24 mouse cellular contexts compared by ENCODE assay signal in genomic region chr6:99301923-99302322, GRCm38 (mm10).
A peak's percentile ranks its signal among the peaks of the same experiment; 100 is the strongest.
DNase-seq lines count a peak whose midpoint lies in the region; ATAC-seq and TF ChIP-seq lines count a peak whose summit lies in the region.
"Had no signal": no experiment of that assay in that cellular context is flagged by ENCODE, and none has a peak within 500 bp of the region (broad histone marks: within the 10 kb centered on the region; RNA-seq: fewer than 3 reads in every experiment).

No protein-coding gene starts in this region.

- peaks cover 13% of the 10 kb centered on the region for H3K4me1 ChIP-seq in heart, embryonic 10.5 days
- no peaks in the 10 kb centered on the region; the same call in 1 of the 2 replicates for H3K4me1 ChIP-seq in liver, postnatal 0 days (ENCODE audit: insufficient read depth)
- no peaks in the 10 kb centered on the region for H3K4me1 ChIP-seq in liver, embryonic 11.5 days (replicated peaks; ENCODE audit: control insufficient read depth, insufficient read depth, low read length)
- H3K4me1 ChIP-seq: forebrain, embryonic 13.5 days had no signal

- H3K4me3 ChIP-seq in heart, embryonic 10.5 days, result no peak overlapping the region
- no peak overlapping the region for H3K4me3 ChIP-seq in liver, postnatal 0 days (ENCODE audit: low read depth, low read length)
- H3K4me3 ChIP-seq in liver, embryonic 11.5 days (ENCODE audit: low read depth, low read length), result no peak overlapping the region
- H3K4me3 ChIP-seq: forebrain, embryonic 10.5 days; forebrain, embryonic 13.5 days; gastrocnemius, adult 2 months; heart, embryonic 13.5 days; hindbrain, embryonic 10.5 days had no signal

- intact Hi-C loops in heart, postnatal 36 days (cut with DNase I), result loop anchor here (2.0 kb wide), 1 partner anchor 35 kb away; no protein-coding TSS in a partner anchor

- 70% methylated on average over 8 of the region's 8 CpGs for WGBS in heart, embryonic 10.5 days
- 70% methylated on average over 8 of the region's 8 CpGs for WGBS in liver, postnatal 0 days (ENCODE audit: insufficient replicate concordance)
- 81% methylated on average over 8 of the region's 8 CpGs for WGBS in liver, embryonic 11.5 days

- no peak for TF ChIP-seq EP300 in liver, postnatal 0 days (IDR thresholded peaks at IDR 0.05; ENCODE audit: low read depth)

- DNase-seq in heart, embryonic 10.5 days (ENCODE audit: low spot score), result no peak
- DNase-seq in heart, postnatal 36 days, result no peak
- DNase-seq in liver, postnatal 0 days, result no peak
- no peak for DNase-seq in liver, embryonic 11.5 days (ENCODE audit: low spot score)
- DNase-seq in induced T-regulatory cell, adult 2 months (ENCODE audit: low read depth), result peak; percentile 15
- peak; percentile 30 for DNase-seq in yolk sac, embryonic 10.5 days (ENCODE audit: low spot score)
- DNase-seq: adrenal gland, postnatal 10 days; adrenal gland, postnatal 36 days; cerebellum, adult 18-20 months; cerebellum, adult 9-10 months; cerebellum, postnatal 14 days; forebrain, postnatal 0 days; gastrocnemius, adult 2 months; gastrocnemius, postnatal 14 days; heart, adult 18-20 months had no signal

- ATAC-seq in liver, postnatal 0 days, result no peak
- no peak for ATAC-seq in liver, embryonic 11.5 days (replicated peaks; ENCODE audit: low FRiP score)
- ATAC-seq: forebrain, embryonic 13.5 days; forebrain, postnatal 0 days; hindbrain, postnatal 0 days; Patski had no signal

- no peaks in the 10 kb centered on the region for H3K9me3 ChIP-seq in heart, embryonic 10.5 days
- no peaks in the 10 kb centered on the region for H3K9me3 ChIP-seq in liver, postnatal 0 days (ENCODE audit: low read length)
- no peaks in the 10 kb centered on the region for H3K9me3 ChIP-seq in liver, embryonic 11.5 days (ENCODE audit: control insufficient read depth, low read length)
- H3K9me3 ChIP-seq: forebrain, embryonic 10.5 days; forebrain, embryonic 13.5 days; G1E; heart, embryonic 13.5 days; hindbrain, embryonic 10.5 days had no signal

- H3K4me2 ChIP-seq in liver, postnatal 0 days (ENCODE audit: low read depth, low read length), result no peak overlapping the region
- no peak overlapping the region for H3K4me2 ChIP-seq in liver, embryonic 11.5 days
- H3K4me2 ChIP-seq: forebrain, embryonic 13.5 days; heart, embryonic 13.5 days; hindbrain, embryonic 14.5 days had no signal

- no peaks in the 10 kb centered on the region for H3K27me3 ChIP-seq in heart, embryonic 10.5 days (ENCODE audit: insufficient read depth, poor library complexity, severe bottlenecking)
- H3K27me3 ChIP-seq in liver, postnatal 0 days (ENCODE audit: insufficient read depth, low read length), result no peaks in the 10 kb centered on the region
- no peaks in the 10 kb centered on the region for H3K27me3 ChIP-seq in liver, embryonic 11.5 days (replicated peaks; ENCODE audit: control insufficient read depth, insufficient read depth, low read length)
- H3K27me3 ChIP-seq: CH12.LX; forebrain, embryonic 13.5 days; heart, embryonic 13.5 days; Patski had no signal

- no peak for TF ChIP-seq CTCF in liver, postnatal 0 days (IDR thresholded peaks at IDR 0.05; ENCODE audit: low read depth)

- H3K36me3 ChIP-seq in heart, embryonic 10.5 days, result no peaks in the 10 kb centered on the region
- H3K36me3 ChIP-seq in liver, postnatal 0 days (replicated peaks; ENCODE audit: insufficient read depth, low read length), result no peaks in the 10 kb centered on the region
- H3K36me3 ChIP-seq in liver, embryonic 11.5 days (ENCODE audit: control insufficient read depth, insufficient read depth, low read length), result no peaks in the 10 kb centered on the region; the same call in 1 of the 2 replicates
- H3K36me3 ChIP-seq: forebrain, embryonic 10.5 days; hindbrain, embryonic 10.5 days had no signal

- no peak overlapping the region for H3K9ac ChIP-seq in liver, postnatal 0 days (replicated peaks)
- no peak overlapping the region for H3K9ac ChIP-seq in liver, embryonic 11.5 days (ENCODE audit: low read depth, low read length)
- H3K9ac ChIP-seq: forebrain, embryonic 13.5 days; forebrain, postnatal 0 days; heart, embryonic 13.5 days; hindbrain, embryonic 14.5 days had no signal

- peak overlapping the region; percentile 42; the same call in 1 of the 2 replicates for H3K27ac ChIP-seq in heart, embryonic 10.5 days
- H3K27ac ChIP-seq in liver, postnatal 0 days (ENCODE audit: low read depth), result peak overlapping the region; percentile 16; the same call in 1 of the 2 replicates
- H3K27ac ChIP-seq in liver, embryonic 11.5 days (ENCODE audit: low read depth, low read length), result no peak overlapping the region
- H3K27ac ChIP-seq: forebrain, embryonic 10.5 days; forebrain, embryonic 13.5 days; gastrocnemius, adult 2 months; heart, embryonic 13.5 days; hindbrain, embryonic 10.5 days; hindbrain, embryonic 14.5 days; hindbrain, postnatal 0 days had no signal

Comparison
In these comparisons a context has a peak if more than half of its experiments do, and no peak if none do; other contexts are left out.
1. DNase-seq: peak in induced T-regulatory cell, adult 2 months (single experiment) and yolk sac, embryonic 10.5 days (single experiment); none in heart, embryonic 10.5 days (single experiment), heart, postnatal 36 days (0 of 2), liver, postnatal 0 days (single experiment) and liver, embryonic 11.5 days (single experiment).